18 mouse cellular contexts compared by ENCODE assay signal in the genomic region with DNA sequence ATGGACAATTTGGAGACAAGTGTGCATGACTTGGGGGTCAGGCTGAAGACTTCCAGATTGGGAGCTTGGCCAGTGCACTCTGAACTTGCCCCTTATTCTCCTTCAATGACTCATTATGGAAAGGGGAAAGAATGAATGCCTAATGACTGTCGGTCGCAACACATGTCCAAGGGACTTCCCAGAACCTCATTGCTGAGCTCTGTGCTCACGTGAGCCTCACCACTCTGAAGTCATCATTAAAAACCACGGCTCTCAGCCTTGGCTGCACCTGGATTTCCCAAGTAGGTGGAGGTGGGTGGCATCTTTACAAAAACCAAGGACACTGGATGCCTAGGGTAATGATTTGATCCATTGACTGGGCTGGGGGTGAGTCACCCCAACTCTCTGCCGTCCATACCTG. TPM values are rescaled to one million over a fixed set of nuclear protein-coding genes. Genes with fewer than 3 reads are reported as not detected.
A peak's percentile ranks its signal among the peaks of the same experiment; 100 is the strongest.
DNase-seq lines count a peak whose midpoint lies in the region; ATAC-seq and TF ChIP-seq lines count a peak whose summit lies in the region.
"Had no signal": no experiment of that assay in that cellular context is flagged by ENCODE, and none has a peak within 500 bp of the region (broad histone marks: within the 10 kb centered on the region; RNA-seq: fewer than 3 reads in every experiment).

No protein-coding gene starts in this region.

- WGBS in liver, adult 2 months = 85% methylated on average over 5 of the region's 5 CpGs
- WGBS in stomach, embryonic 15.5 days = 76% methylated on average over 5 of the region's 5 CpGs

- no peak for TF ChIP-seq RAD21 in CH12.LX (IDR thresholded peaks at IDR 0.05; ENCODE audit: low read depth, low read length)

- ATAC-seq in stomach, embryonic 15.5 days (ENCODE audit: insufficient read depth, low FRiP score, low read depth) = no peak
- ATAC-seq: forebrain, embryonic 13.5 days; midbrain, embryonic 16.5 days had no signal

- no peaks in the 10 kb centered on the region for H3K79me2 ChIP-seq in liver, adult 2 months (ENCODE audit: control insufficient read depth, insufficient read depth, low read length)
- no peaks in the 10 kb centered on the region for H3K79me2 ChIP-seq in CH12.LX (replicated peaks; ENCODE audit: control insufficient read depth, extremely low read depth, insufficient read depth, poor library complexity, severe bottlenecking)

- TF ChIP-seq CTCF in liver, adult 2 months (IDR thresholded peaks at IDR 0.05; ENCODE audit: low read depth, low read length) = no peak
- no peak for TF ChIP-seq CTCF in CH12.LX (conservative IDR thresholded peaks at IDR 0.05 in 1 of 2, IDR thresholded peaks at IDR 0.05 in 1 of 2; ENCODE audit: low read depth in 2 of 2, low read length in 2 of 2)

- TF ChIP-seq POLR2A in liver, adult 2 months (IDR thresholded peaks at IDR 0.05; ENCODE audit: extremely low read depth, insufficient read depth, low read length) = no peak
- no peak for TF ChIP-seq POLR2A in CH12.LX (IDR thresholded peaks at IDR 0.05; ENCODE audit: low read depth, low read length)

- in situ Hi-C loops in CH12.LX (cut with MboI; ENCODE audit: low pct_ligation_motif_present, low pct_unique_long_range_greater_than_20kb, low sequenced_read_pairs) = loop anchor here (25.0 kb wide), 1 partner anchor 478 kb away; a partner anchor contains a TSS

- H3K4me2 ChIP-seq in CH12.LX (ENCODE audit: insufficient read depth, low read depth, poor library complexity, severe bottlenecking) = peak overlapping the region; percentile 21; the same call in 1 of the 2 replicates
- no peak overlapping the region for H3K4me2 ChIP-seq in stomach, embryonic 15.5 days
- H3K4me2 ChIP-seq: forebrain, embryonic 13.5 days had no signal

- H3K27ac ChIP-seq in liver, adult 2 months (replicated peaks; ENCODE audit: insufficient read depth, low read depth, low read length) = no peak overlapping the region
- H3K27ac ChIP-seq in CH12.LX (ENCODE audit: insufficient read depth, low read depth) = no peak overlapping the region
- peak overlapping the region; percentile 94 for H3K27ac ChIP-seq in stomach, embryonic 15.5 days
- H3K27ac ChIP-seq: forebrain, embryonic 13.5 days; heart, embryonic 10.5 days had no signal

- H3K9me3 ChIP-seq in CH12.LX (replicated peaks; ENCODE audit: low read length) = peaks cover 8% of the 10 kb centered on the region
- no peaks in the 10 kb centered on the region for H3K9me3 ChIP-seq in stomach, embryonic 15.5 days
- H3K9me3 ChIP-seq: forebrain, embryonic 13.5 days; heart, embryonic 10.5 days had no signal

- H3K36me3 ChIP-seq in liver, adult 2 months (ENCODE audit: control insufficient read depth, insufficient read depth, low read length) = no peaks in the 10 kb centered on the region
- no peaks in the 10 kb centered on the region for H3K36me3 ChIP-seq in CH12.LX (replicated peaks in 1 of 2; ENCODE audit: control insufficient read depth in 1 of 2, insufficient read depth in 1 of 2, low read length in 1 of 2)
- H3K36me3 ChIP-seq in stomach, embryonic 15.5 days = no peaks in the 10 kb centered on the region
- H3K36me3 ChIP-seq: heart, embryonic 10.5 days had no signal

- H3K4me1 ChIP-seq in liver, adult 2 months (ENCODE audit: control insufficient read depth, insufficient read depth, low read length) = no peaks in the 10 kb centered on the region
- H3K4me1 ChIP-seq in CH12.LX (ENCODE audit: control insufficient read depth in 1 of 2, insufficient read depth in 2 of 2) = peaks cover 19 to 49% of the 10 kb centered on the region in 2 experiments
- H3K4me1 ChIP-seq in stomach, embryonic 15.5 days = peaks cover 30% of the 10 kb centered on the region
- H3K4me1 ChIP-seq: forebrain, embryonic 13.5 days had no signal

- peak; percentile 95 for TF ChIP-seq EP300 in CH12.LX (IDR thresholded peaks at IDR 0.05; ENCODE audit: low read length)

- dilution Hi-C loops in CH12.LX (cut with MboI; ENCODE audit: extremely low pct_ligation_motif_present, extremely low pct_unique_long_range_greater_than_20kb, low sequenced_read_pairs) = no loop called here

- H3K9ac ChIP-seq in liver, adult 2 months (ENCODE audit: low read depth, low read length) = no peak overlapping the region
- no peak overlapping the region for H3K9ac ChIP-seq in CH12.LX (ENCODE audit: insufficient read depth, low read depth)
- no peak overlapping the region for H3K9ac ChIP-seq in stomach, embryonic 15.5 days
- H3K9ac ChIP-seq: forebrain, embryonic 13.5 days had no signal

- no peaks in the 10 kb centered on the region for H3K27me3 ChIP-seq in liver, adult 2 months (ENCODE audit: control insufficient read depth, insufficient read depth, low read length)
- H3K27me3 ChIP-seq in CH12.LX (replicated peaks) = no peaks in the 10 kb centered on the region
- H3K27me3 ChIP-seq in stomach, embryonic 15.5 days (replicated peaks) = no peaks in the 10 kb centered on the region
- H3K27me3 ChIP-seq: forebrain, embryonic 13.5 days had no signal

- DNase-seq in liver, adult 2 months (ENCODE audit: extremely low read depth, low read depth, low spot score) = peak; percentile 21
- DNase-seq in liver (no peak), CH12.LX (ENCODE audit: extremely low read depth) (peak; percentile 89)
- DNase-seq in induced T-regulatory cell, adult 2 months (ENCODE audit: low read depth) = peak; percentile 72
- no peak for DNase-seq in adrenal gland, postnatal 36 days
- DNase-seq in heart, adult 8-10 months (ENCODE audit: low spot score) = no peak
- DNase-seq: cerebellum, adult 2 months; gastrocnemius, adult 2 months; heart, postnatal 36 days; kidney, adult 11 months; layer of hippocampus, adult 9-11 months; left cerebral cortex, postnatal 4 days; lung, postnatal 14 days; thymus, postnatal 36 days had no signal

- H3K4me3 ChIP-seq in liver, adult 2 months (ENCODE audit: insufficient read depth, low read depth, low read length) = no peak overlapping the region
- H3K4me3 ChIP-seq in CH12.LX (replicated peaks in 1 of 3; ENCODE audit: low read depth in 2 of 3, low read length in 2 of 3, poor library complexity in 1 of 3) = no peak overlapping the region
- no peak overlapping the region for H3K4me3 ChIP-seq in stomach, embryonic 15.5 days (replicated peaks)
- H3K4me3 ChIP-seq: forebrain, embryonic 13.5 days; gastrocnemius, adult 2 months; heart, embryonic 10.5 days had no signal

TF ChIP-seq in CH12.LX, 34 proteins besides CTCF, POLR2A, EP300 and RAD21 (continues in another document):
- TF ChIP-seq ZNF384 (IDR thresholded peaks at IDR 0.05; ENCODE audit: low read depth, low read length) = no peak
- TF ChIP-seq JUND (conservative IDR thresholded peaks at IDR 0.05; ENCODE audit: low read depth, low read length) = peak; percentile 77
- TF ChIP-seq JUN (IDR thresholded peaks at IDR 0.05; ENCODE audit: insufficient read depth, low read depth, low read length) = peak; percentile 86
- no peak for TF ChIP-seq TBP (conservative IDR thresholded peaks at IDR 0.05; ENCODE audit: low read depth, low read length)
- peak; percentile 87 for TF ChIP-seq IRF4 (IDR thresholded peaks at IDR 0.05; ENCODE audit: low read depth, low read length)
- no peak for TF ChIP-seq CHD2 (IDR thresholded peaks at IDR 0.05; ENCODE audit: low read length)
- TF ChIP-seq ELF1 (IDR thresholded peaks at IDR 0.05; ENCODE audit: low read depth, low read length) = no peak
- no peak for TF ChIP-seq UBTF (IDR thresholded peaks at IDR 0.05; ENCODE audit: low read depth, low read length)
- TF ChIP-seq CHD1 (IDR thresholded peaks at IDR 0.05; ENCODE audit: low read depth, low read length) = no peak
- TF ChIP-seq MAFK (IDR thresholded peaks at IDR 0.05; ENCODE audit: insufficient replicate concordance, low read length) = peak; percentile 73; the same call in 1 of the 2 replicates
- TF ChIP-seq BHLHE40 (IDR thresholded peaks at IDR 0.05; ENCODE audit: low read depth, low read length) = peak; percentile 100
- TF ChIP-seq SIN3A (IDR thresholded peaks at IDR 0.05; ENCODE audit: low read length) = peak; percentile 69
- TF ChIP-seq POLR2AphosphoS2 (IDR thresholded peaks at IDR 0.05; ENCODE audit: low read depth, low read length) = no peak
- TF ChIP-seq PAX5 (IDR thresholded peaks at IDR 0.05; ENCODE audit: low read length) = no peak
- no peak for TF ChIP-seq GABPA (IDR thresholded peaks at IDR 0.05; ENCODE audit: insufficient replicate concordance, low read depth, low read length)
- no peak for TF ChIP-seq ZMIZ1 (IDR thresholded peaks at IDR 0.05; ENCODE audit: low read depth, low read length)
- no peak for TF ChIP-seq NRF1 (IDR thresholded peaks at IDR 0.05; ENCODE audit: low read depth, low read length)
- peak; percentile 44; the same call in 1 of the 2 replicates for TF ChIP-seq MAZ (IDR thresholded peaks at IDR 0.05; ENCODE audit: low read depth, low read length)
- peak; percentile 98 for TF ChIP-seq ETS1 (conservative IDR thresholded peaks at IDR 0.05; ENCODE audit: low read depth, low read length)

RNA-seq across cellular contexts. Expression of a gene that starts 14.8 kb away (rescaled TPM):
- 37.0 and 41.4 TPM in 2 replicates for total RNA-seq in liver, adult 2 months (2014; rRNA removed)
- polyA plus RNA-seq in liver, adult 2 months (2012; rRNA removed) = 24.4 and 33.6 TPM in 2 replicates
- 14.6 and 14.7 TPM in 2 replicates for total RNA-seq in CH12.LX (2012; rRNA removed)
- 23.7 and 24.5 TPM in 2 replicates for total RNA-seq in CH12.LX (2014; rRNA removed)
- 29.4 and 31.6 TPM in 2 replicates for polyA plus RNA-seq in CH12.LX (2012; ENCODE audit: insufficient read length, low read depth)
- 9.5 and 10.5 TPM in 2 replicates for polyA plus RNA-seq in stomach, embryonic 15.5 days (2015; fragmentation: Nextera tagmentation; extraction: Ambion mirVana)
- 10 to 100 TPM; 16.9 to 20.5 TPM for total RNA-seq in adrenal gland, postnatal 36 days (2021)
- total RNA-seq in heart, adult 8-10 months (2022) = 10 to 100 TPM; 22.8 to 26.6 (median 23.5) TPM

RNA-seq across cellular contexts. Expression of a gene that starts 44.2 kb away (rescaled TPM):
- 474 and 535 TPM in 2 replicates for total RNA-seq in liver, adult 2 months (2014; rRNA removed)
- polyA plus RNA-seq in liver, adult 2 months (2012; rRNA removed) = 84.6 and 99.6 TPM in 2 replicates
- total RNA-seq in CH12.LX (2012; rRNA removed) (593 and 709 TPM in 2 replicates), CH12.LX (2014; rRNA removed) (1,628 and 1,755 TPM in 2 replicates)
- 694 and 715 TPM in 2 replicates for polyA plus RNA-seq in CH12.LX (2012; ENCODE audit: insufficient read length, low read depth)
- 840 and 853 TPM in 2 replicates for polyA plus RNA-seq in stomach, embryonic 15.5 days (2015; fragmentation: Nextera tagmentation; extraction: Ambion mirVana)
- 100 to 1,000 TPM; 270 to 313 TPM for total RNA-seq in adrenal gland, postnatal 36 days (2021)
- 100 to 1,000 TPM; 151 to 173 (median 164) TPM for total RNA-seq in heart, adult 8-10 months (2022)

RNA-seq across cellular contexts. Expression of a gene that starts 59.2 kb away (rescaled TPM):
- total RNA-seq in liver, adult 2 months (2014; rRNA removed) = 26.0 and 35.0 TPM in 2 replicates
- polyA plus RNA-seq in liver, adult 2 months (2012; rRNA removed) = 16.1 and 17.6 TPM in 2 replicates
- total RNA-seq in CH12.LX (2012; rRNA removed) = 34.6 and 34.9 TPM in 2 replicates
- 63.1 and 67.2 TPM in 2 replicates for total RNA-seq in CH12.LX (2014; rRNA removed)
- 178 and 213 TPM in 2 replicates for polyA plus RNA-seq in CH12.LX (2012; ENCODE audit: insufficient read length, low read depth)
- 1,038 and 1,102 TPM in 2 replicates for polyA plus RNA-seq in stomach, embryonic 15.5 days (2015; fragmentation: Nextera tagmentation; extraction: Ambion mirVana)
- total RNA-seq in adrenal gland, postnatal 36 days (2021) = 100 to 1,000 TPM; 145 to 272 TPM
- total RNA-seq in heart, adult 8-10 months (2022) = over 10,000 TPM in 3 of 4 experiments, 1,000 to 10,000 TPM in 1; 9,382 to 12,072 (median 10,190) TPM

Comparison
In these comparisons a context has a peak if more than half of its experiments do, and no peak if none do; other contexts are left out.
1. DNase-seq: peak in liver, adult 2 months (single experiment), CH12.LX (single experiment) and induced T-regulatory cell, adult 2 months (single experiment); none in liver (single experiment), adrenal gland, postnatal 36 days (0 of 2) and heart, adult 8-10 months (single experiment).
2. RNA of a gene that starts 59.2 kb away (total RNA-seq): 9,382 to 12,072 TPM in heart, adult 8-10 months; 145 to 272 TPM in adrenal gland, postnatal 36 days, 34.6 to 67.2 TPM in CH12.LX and 26.0 to 35.0 TPM in liver, adult 2 months; every median in the first group is over 10 times any median in the second.